Comparison of ENCODE assay signal across 8 mouse cellular contexts in the genomic region with DNA sequence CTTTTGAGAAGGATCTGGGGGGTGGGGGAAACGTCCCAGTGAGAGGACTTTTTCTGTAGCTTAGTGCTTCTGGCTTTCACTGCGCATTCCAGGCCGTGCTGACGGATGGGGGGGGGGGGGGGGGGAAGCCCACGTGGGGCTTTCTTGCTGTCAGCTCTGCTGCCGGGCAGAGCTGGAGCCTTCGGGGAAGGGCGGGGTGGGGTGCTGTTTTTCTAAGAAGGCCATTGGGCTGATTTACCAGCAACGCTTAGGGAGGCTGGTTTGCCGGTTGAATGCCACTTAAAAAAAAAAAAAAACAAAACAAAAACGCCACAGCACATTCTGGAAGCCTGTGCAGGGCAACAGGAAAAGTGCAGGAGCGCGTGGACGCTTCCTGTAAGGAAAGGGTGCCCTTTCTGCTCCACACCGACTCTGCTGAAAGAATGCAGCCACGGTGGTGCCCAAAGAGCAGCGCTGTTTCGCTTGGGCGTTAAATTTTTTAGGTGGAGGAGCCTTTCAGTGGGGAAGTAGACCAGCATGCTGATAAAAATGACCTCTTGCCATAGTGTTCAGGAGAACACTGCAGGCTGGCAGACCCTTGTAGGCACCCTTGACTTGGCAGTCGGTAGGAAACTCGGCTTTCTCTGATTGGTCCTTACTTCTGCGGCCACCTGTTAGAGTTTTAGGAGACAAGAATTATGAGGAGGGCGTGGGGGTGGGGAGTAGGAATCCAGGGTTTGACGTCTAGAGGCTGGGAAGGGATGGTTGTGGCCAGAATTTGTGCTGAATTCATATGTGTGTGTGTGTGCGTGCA. TPM values are rescaled to one million over a fixed set of nuclear protein-coding genes. Genes with fewer than 3 reads are reported as not detected.
A peak's percentile ranks its signal among the peaks of the same experiment; 100 is the strongest.
DNase-seq lines count a peak whose midpoint lies in the region; ATAC-seq and TF ChIP-seq lines count a peak whose summit lies in the region.

No protein-coding gene starts in this region.

- H3K4me2 ChIP-seq in intestine, embryonic 14.5 days (ENCODE audit: low read length), result peak overlapping the region; percentile 95
- peak overlapping the region; percentile 99 for H3K4me2 ChIP-seq in liver, embryonic 16.5 days (ENCODE audit: low read depth, low read length)

- H3K36me3 ChIP-seq in MEL (ENCODE audit: control insufficient read depth in 1 of 2, insufficient read depth in 2 of 2, low read length in 2 of 2), result peaks cover 0 to 5% of the 10 kb centered on the region in 2 experiments; a peak in 2 of 4 replicates
- no peaks in the 10 kb centered on the region for H3K36me3 ChIP-seq in intestine, embryonic 14.5 days (ENCODE audit: control insufficient read depth, insufficient read depth, low read length)
- no peaks in the 10 kb centered on the region for H3K36me3 ChIP-seq in liver, embryonic 16.5 days (ENCODE audit: control insufficient read depth, insufficient read depth)

- H3K9ac ChIP-seq in MEL (ENCODE audit: control insufficient read depth, low read depth, low read length, poor library complexity, severe bottlenecking), result peak overlapping the region; percentile 82
- no peak overlapping the region for H3K9ac ChIP-seq in intestine, embryonic 14.5 days (ENCODE audit: low read length)
- H3K9ac ChIP-seq in liver, embryonic 16.5 days (ENCODE audit: low read depth, low read length), result peak overlapping the region; percentile 87

- WGBS in intestine, embryonic 14.5 days, result 6% methylated on average over 24 of the region's 25 CpGs
- WGBS in liver, embryonic 16.5 days (ENCODE audit: insufficient replicate concordance), result 5% methylated on average over 23 of the region's 25 CpGs
- 11% methylated on average over 24 of the region's 25 CpGs for WGBS in olfactory bulb, adult 2 months

- peaks cover 0 to 12% of the 10 kb centered on the region in 2 experiments; a peak in 2 of 4 replicates for H3K4me1 ChIP-seq in MEL (ENCODE audit: control insufficient read depth in 1 of 2, insufficient read depth in 2 of 2, low read length in 2 of 2)
- peaks cover 19% of the 10 kb centered on the region for H3K4me1 ChIP-seq in embryonic fibroblast, embryonic 13.5 days (ENCODE audit: control insufficient read depth, insufficient read depth, low read length)
- peaks cover 40% of the 10 kb centered on the region for H3K4me1 ChIP-seq in intestine, embryonic 14.5 days (replicated peaks; ENCODE audit: control insufficient read depth, insufficient read depth, low read length)
- peaks cover 57% of the 10 kb centered on the region for H3K4me1 ChIP-seq in liver, embryonic 16.5 days (ENCODE audit: control insufficient read depth, low read depth, low read length)
- peaks cover 26% of the 10 kb centered on the region for H3K4me1 ChIP-seq in olfactory bulb, adult 2 months (ENCODE audit: control insufficient read depth, insufficient read depth, low read length)

- H3K27me3 ChIP-seq in MEL (ENCODE audit: control insufficient read depth in 1 of 2, insufficient read depth in 2 of 2, low read length in 2 of 2), result no peaks in the 10 kb centered on the region
- H3K27me3 ChIP-seq in intestine, embryonic 14.5 days (replicated peaks; ENCODE audit: control insufficient read depth, insufficient read depth, low read length), result no peaks in the 10 kb centered on the region
- H3K27me3 ChIP-seq in liver, embryonic 16.5 days (ENCODE audit: control insufficient read depth, insufficient read depth, low read depth, low read length), result no peaks in the 10 kb centered on the region; the same call in 1 of the 2 replicates

- peak; percentile 90 for DNase-seq in 3T3-L1 (ENCODE audit: low read depth, low spot score)
- no peak for DNase-seq in MEL (ENCODE audit: low read depth, low spot score)
- DNase-seq in intestine, embryonic 14.5 days (ENCODE audit: low spot score), result peak; percentile 78
- DNase-seq in thymus, postnatal 10 days (ENCODE audit: low spot score in 2 of 2), result no peak
- DNase-seq in thymus, adult 18-20 months, result no peak

- peak overlapping the region; percentile 63 to 74 for H3K4me3 ChIP-seq in MEL (ENCODE audit: control insufficient read depth in 1 of 2, insufficient read depth in 1 of 2, low read depth in 2 of 2, low read length in 2 of 2)
- H3K4me3 ChIP-seq in embryonic fibroblast, embryonic 13.5 days (ENCODE audit: insufficient read depth, low read length), result peak overlapping the region; percentile 90
- peak overlapping the region; percentile 49 for H3K4me3 ChIP-seq in intestine, embryonic 14.5 days (ENCODE audit: low read depth, low read length)
- H3K4me3 ChIP-seq in liver, embryonic 16.5 days (ENCODE audit: low read depth, low read length), result peak overlapping the region; percentile 83
- 0 out of 2 replicates have a peak overlapping the region, but pooled peaks have one; percentile 8 for H3K4me3 ChIP-seq in olfactory bulb, adult 2 months (ENCODE audit: insufficient read depth, low read depth, low read length)

- TF ChIP-seq POLR2A in MEL (IDR thresholded peaks at IDR 0.05; ENCODE audit: control insufficient read depth in 1 of 2, insufficient read depth in 1 of 2, low read depth in 1 of 2, low read length in 2 of 2, poor library complexity in 1 of 2), result no peak
- peak; percentile 62 for TF ChIP-seq POLR2A in embryonic fibroblast, embryonic 13.5 days (IDR thresholded peaks at IDR 0.05; ENCODE audit: low read depth, low read length)
- TF ChIP-seq POLR2A in olfactory bulb, adult 2 months (IDR thresholded peaks at IDR 0.05; ENCODE audit: insufficient read depth, low read depth, low read length), result no peak

- no peak for TF ChIP-seq CTCF in MEL (IDR thresholded peaks at IDR 0.05 in 2 of 3, conservative IDR thresholded peaks at IDR 0.05 in 1 of 3; ENCODE audit: control insufficient read depth in 1 of 3, insufficient read depth in 1 of 3, low read depth in 2 of 3, low read length in 3 of 3, poor library complexity in 1 of 3, severe bottlenecking in 1 of 3)
- no peak for TF ChIP-seq CTCF in embryonic fibroblast, embryonic 13.5 days (IDR thresholded peaks at IDR 0.05; ENCODE audit: borderline replicate concordance, insufficient read depth, low read length)
- no peak for TF ChIP-seq CTCF in olfactory bulb, adult 2 months (IDR thresholded peaks at IDR 0.05; ENCODE audit: insufficient read depth, low read depth, low read length)

- no peak for ATAC-seq in intestine, embryonic 14.5 days (replicated peaks; ENCODE audit: low FRiP score, low TSS enrichment, low read depth)
- ATAC-seq in liver, embryonic 16.5 days (ENCODE audit: low read depth), result peak; percentile 12

- H3K9me3 ChIP-seq in MEL (replicated peaks; ENCODE audit: insufficient read depth, low read length), result no peaks in the 10 kb centered on the region
- no peaks in the 10 kb centered on the region for H3K9me3 ChIP-seq in intestine, embryonic 14.5 days (ENCODE audit: control insufficient read depth, low read length)
- H3K9me3 ChIP-seq in liver, embryonic 16.5 days (replicated peaks; ENCODE audit: control insufficient read depth, low read length), result no peaks in the 10 kb centered on the region

- H3K27ac ChIP-seq in MEL (ENCODE audit: control insufficient read depth, low read depth, low read length), result peak overlapping the region; percentile 99
- H3K27ac ChIP-seq in embryonic fibroblast, embryonic 13.5 days (ENCODE audit: insufficient read depth, low read length), result peak overlapping the region; percentile 90
- H3K27ac ChIP-seq in intestine, embryonic 14.5 days (ENCODE audit: low read depth), result peak overlapping the region; percentile 78
- H3K27ac ChIP-seq in liver, embryonic 16.5 days (ENCODE audit: low read length), result peak overlapping the region; percentile 91
- H3K27ac ChIP-seq in olfactory bulb, adult 2 months (ENCODE audit: insufficient read depth, low read depth, low read length), result peak overlapping the region; percentile 29; the same call in 1 of the 2 replicates

- peaks cover 16% of the 10 kb centered on the region for H3K79me2 ChIP-seq in MEL (ENCODE audit: control insufficient read depth, insufficient read depth, low read length, poor library complexity)

- TF ChIP-seq EP300 in MEL (IDR thresholded peaks at IDR 0.05; ENCODE audit: low read depth in 1 of 2, low read length in 2 of 2), result no peak

- TF ChIP-seq RAD21 in MEL (IDR thresholded peaks at IDR 0.05; ENCODE audit: low read depth, low read length), result no peak

TF ChIP-seq in MEL, 35 proteins besides CTCF, POLR2A, EP300 and RAD21:
- TF ChIP-seq SIN3A (IDR thresholded peaks at IDR 0.05; ENCODE audit: low read length), result 0 out of 2 replicates have a peak, but pooled peaks have one; percentile 1
- peak; percentile 49; the same call in 1 of the 2 replicates for TF ChIP-seq USF1 (IDR thresholded peaks at IDR 0.05; ENCODE audit: low read depth, low read length)
- peak; percentile 66; the same call in 1 of the 2 replicates for TF ChIP-seq MXI1 (IDR thresholded peaks at IDR 0.05; ENCODE audit: low read depth, low read length)
- TF ChIP-seq ZNF384 (IDR thresholded peaks at IDR 0.05; ENCODE audit: low read depth, low read length), result peak; percentile 72; the same call in 1 of the 2 replicates
- TF ChIP-seq TAL1 (IDR thresholded peaks at IDR 0.05; ENCODE audit: low read length), result no peak
- TF ChIP-seq E2F4 (IDR thresholded peaks at IDR 0.05; ENCODE audit: borderline replicate concordance, low read depth, low read length), result no peak
- TF ChIP-seq MAZ (IDR thresholded peaks at IDR 0.05; ENCODE audit: low read depth, low read length), result peak; percentile 4; the same call in 1 of the 2 replicates

RNA-seq across cellular contexts. Expression of gene Gadd45g, which starts 3.0 kb away (rescaled TPM):
- 7.2 and 9.2 TPM in 2 replicates for total RNA-seq in MEL (2012; rRNA removed)
- 10 to 100 TPM in 1 of 2 experiments, not detected in 1; 11.0 TPM for polyA plus RNA-seq in MEL (2012; ENCODE audit: insufficient read depth in 1 of 2, insufficient read length in 2 of 2, low read depth in 1 of 2, low replicate concordance in 2 of 2, missing spikeins in 1 of 2)
- 66.9 and 101 TPM in 2 replicates for polyA plus RNA-seq in embryonic fibroblast, embryonic 13.5 days (2011; ENCODE audit: insufficient read length, low read depth, missing spikeins)
- 29.1 and 33.0 TPM in 2 replicates for polyA plus RNA-seq in intestine, embryonic 14.5 days (2014; fragmentation: Nextera tagmentation; extraction: Ambion mirVana)
- 11.2 and 11.7 TPM in 2 replicates for polyA plus RNA-seq in liver, embryonic 16.5 days (2015; fragmentation: Nextera tagmentation; extraction: Ambion mirVana)
- not detected in 2 replicates for polyA plus RNA-seq in olfactory bulb, adult 2 months (2012; ENCODE audit: insufficient read depth, insufficient read length, low replicate concordance, missing spikeins)

RNA-seq across cellular contexts. Expression of gene Sema4d, which starts 55.9 kb away (rescaled TPM):
- 6.9 and 8.2 TPM in 2 replicates for total RNA-seq in MEL (2012; rRNA removed)
- polyA plus RNA-seq in MEL (2012; ENCODE audit: insufficient read depth in 1 of 2, insufficient read length in 2 of 2, low read depth in 1 of 2, low replicate concordance in 2 of 2, missing spikeins in 1 of 2), result 10 to 100 TPM in 1 of 2 experiments, not detected in 1; 20.3 TPM
- 0.77 and 3.1 TPM in 2 replicates for polyA plus RNA-seq in embryonic fibroblast, embryonic 13.5 days (2011; ENCODE audit: insufficient read length, low read depth, missing spikeins)
- polyA plus RNA-seq in intestine, embryonic 14.5 days (2014; fragmentation: Nextera tagmentation; extraction: Ambion mirVana), result 9.2 and 9.7 TPM in 2 replicates
- polyA plus RNA-seq in liver, embryonic 16.5 days (2015; fragmentation: Nextera tagmentation; extraction: Ambion mirVana), result 3.7 and 4.1 TPM in 2 replicates
- 104 TPM in 1 of 2 replicates, not detected in the other for polyA plus RNA-seq in olfactory bulb, adult 2 months (2012; ENCODE audit: insufficient read depth, insufficient read length, low replicate concordance, missing spikeins)

Comparison
In these comparisons a context has a peak if more than half of its experiments do, and no peak if none do; other contexts are left out.
1. DNase-seq: peak in 3T3-L1 (single experiment) and intestine, embryonic 14.5 days (single experiment); none in MEL (single experiment), thymus, postnatal 10 days (0 of 2) and thymus, adult 18-20 months (0 of 2).
2. H3K27ac ChIP-seq: peak in every context shown above with its lines; median percentile 99 in MEL; 91 in liver, embryonic 16.5 days; 90 in embryonic fibroblast, embryonic 13.5 days; 78 in intestine, embryonic 14.5 days; 29 in olfactory bulb, adult 2 months.
3. H3K4me3 ChIP-seq: peak in every context shown above with its lines; median percentile 90 in embryonic fibroblast, embryonic 13.5 days; 83 in liver, embryonic 16.5 days; 68 in MEL; 49 in intestine, embryonic 14.5 days; 8 in olfactory bulb, adult 2 months.